Mouse (Mus musculus) kidney, postnatal 0 days (tissue): ENCODE results near the gene Fbxl18. TPM values are rescaled to one million over a fixed set of nuclear protein-coding genes. Genes with fewer than 3 reads are reported as not detected.

Experiments
- ATAC-seq: fragments of 200-750 bp; cut with Nextera tagmentation; replicated peaks from 2 replicates; pipeline ENCODE4 v1.8.0; 2017; ENCODE audit warnings: low read depth, moderate number of reproducible peaks, moderate TSS enrichment, moderate library complexity; ENCODE audit not compliant: low FRiP score
- DNase-seq: peaks from one replicate; pipeline ENCODE4 v3.0.0-alpha.2; 2016; ENCODE audit warnings: low spot score
- H3K27ac ChIP-seq: fragments of 300-500 bp; sonication (generic); 2 replicates; pipeline ENCODE4 v1.5.1; 2014; ENCODE audit warnings: mild to moderate bottlenecking
- H3K27me3 ChIP-seq: fragments of 300-500 bp; sonication (generic); 2 replicates; pipeline ENCODE4 v1.6.1; 2014; ENCODE audit warnings: low read length, mixed read lengths; ENCODE audit not compliant: insufficient read depth
- H3K36me3 ChIP-seq: fragments of 300-500 bp; sonication (generic); 2 replicates; pipeline ENCODE4 v1.6.1; 2014; ENCODE audit warnings: low read length, mixed read lengths; ENCODE audit not compliant: insufficient read depth
- H3K4me1 ChIP-seq: fragments of 300-500 bp; sonication (generic); replicated peaks from 2 replicates; pipeline ENCODE4 v1.6.1; 2014; ENCODE audit warnings: antibody characterized with exemption, low read length, mixed read lengths; ENCODE audit not compliant: insufficient read depth
- H3K4me2 ChIP-seq: fragments of 300-500 bp; sonication (generic); 2 replicates; pipeline ENCODE4 v1.6.1; 2014; ENCODE audit warnings: mild to moderate bottlenecking, low read length, moderate library complexity, mixed read lengths
- H3K4me3 ChIP-seq: fragments of 300-500 bp; sonication (generic); replicated peaks from 2 replicates; pipeline ENCODE4 v1.5.1; 2014; ENCODE audit warnings: low read depth, low read length
- H3K9ac ChIP-seq: fragments of 300-500 bp; sonication (generic); 2 replicates; pipeline ENCODE4 v1.6.1; 2014; ENCODE audit warnings: low read depth, low read length
- H3K9me3 ChIP-seq: fragments of 300-500 bp; sonication (generic); replicated peaks from 2 replicates; pipeline ENCODE4 v1.6.1; 2016; ENCODE audit warnings: low read length, inconsistent platforms, mixed read lengths
- CTCF ChIP-seq: IDR thresholded peaks from 2 replicates; pipeline ENCODE4 v1.5.1; 2016; ENCODE audit warnings: antibody characterized with exemption, low read depth, mild to moderate bottlenecking, moderate library complexity
- WGBS: fragments of 180-500 bp; shearing (Covaris S2); extraction: QIAGEN DNeasy Blood & Tissue Kit; methylation state at CpG from one replicate; pipeline ENCODE4 v1.1.7; 2014; 5-methylcytosine and 5-hydroxymethylcytosine counted together
- polyA plus RNA-seq: library from polyadenylated mRNA; unstranded; fragments of >200 nt; fragmentation: Nextera tagmentation; extraction: Ambion mirVana; gene quantifications from 2 replicates; pipeline ENCODE4 v1.2.1, GENCODE M21; 2015

The Fbxl18 gene
- polyA plus RNA-seq, 1 experiment from 2014 or later, result 9.6 TPM

GRCm38 (mm10) chr5:142877337-142878280, 17.6 kb downstream of the Fbxl18 start:
- Histone ChIP-seq H3K27me3 (no peaks in the 10 kb centered on the region), H3K4me1 (peaks cover 10% of the 10 kb centered on the region; the same call in 1 of the 2 replicates), H3K9me3 (no peaks in the 10 kb centered on the region), H3K9ac (no peak overlapping the region), H3K4me2 (no peak overlapping the region), H3K4me3 (no peak overlapping the region), H3K27ac (no peak overlapping the region), H3K36me3 (peaks cover 16% of the 10 kb centered on the region; the same call in 1 of the 2 replicates)
- TF ChIP-seq CTCF, result peak; percentile 98
- ATAC-seq (peak; percentile 60), DNase-seq (peak; percentile 88)
- WGBS, result 27% methylated on average over 11 of the region's 11 CpGs

GRCm38 (mm10) chr5:142876896-142877295, 18.3 kb downstream of the Fbxl18 start:
- no peak for DNase-seq
- TF ChIP-seq CTCF, result no peak
- Histone ChIP-seq H3K27ac (no peak overlapping the region), H3K4me1 (peaks cover 10% of the 10 kb centered on the region; the same call in 1 of the 2 replicates), H3K27me3 (no peaks in the 10 kb centered on the region), H3K9me3 (no peaks in the 10 kb centered on the region), H3K4me3 (no peak overlapping the region), H3K36me3 (peaks cover 16% of the 10 kb centered on the region; the same call in 1 of the 2 replicates), H3K4me2 (no peak overlapping the region), H3K9ac (no peak overlapping the region)
- 88% methylated on average over 5 of the region's 5 CpGs for WGBS
- ATAC-seq, result no peak

GRCm38 (mm10) chr5:142875513-142875905, 19.7 kb downstream of the Fbxl18 start:
- no peak for ATAC-seq
- no peaks in the 10 kb centered on the region for H3K27me3 ChIP-seq
- no peaks in the 10 kb centered on the region for H3K9me3 ChIP-seq
- H3K27ac ChIP-seq, result no peak overlapping the region
- TF ChIP-seq CTCF, result no peak
- no peak overlapping the region for H3K4me2 ChIP-seq
- WGBS, result 89% methylated on average over 10 of the region's 10 CpGs
- H3K9ac ChIP-seq, result no peak overlapping the region
- H3K4me3 ChIP-seq, result no peak overlapping the region
- H3K4me1 ChIP-seq, result peaks cover 4% of the 10 kb centered on the region; the same call in 1 of the 2 replicates
- H3K36me3 ChIP-seq, result peaks cover 20% of the 10 kb centered on the region; the same call in 1 of the 2 replicates
- no peak for DNase-seq

GRCm38 (mm10) chr5:142874791-142875512, 20.3 kb downstream of the Fbxl18 start:
- Histone ChIP-seq H3K4me2 (no peak overlapping the region), H3K36me3 (peaks cover 20% of the 10 kb centered on the region; the same call in 1 of the 2 replicates), H3K9ac (no peak overlapping the region), H3K4me3 (no peak overlapping the region), H3K4me1 (no peaks in the 10 kb centered on the region), H3K9me3 (no peaks in the 10 kb centered on the region), H3K27ac (no peak overlapping the region), H3K27me3 (no peaks in the 10 kb centered on the region)
- WGBS, result 89% methylated on average over 13 of the region's 13 CpGs
- TF ChIP-seq CTCF, result peak; percentile 32
- DNase-seq (no peak), ATAC-seq (no peak)

GRCm38 (mm10) chr5:142873718-142874117, 21.5 kb downstream of the Fbxl18 start:
- 0 out of 2 replicates have a peak, but pooled peaks have one; percentile 5 for TF ChIP-seq CTCF
- no peak overlapping the region for H3K4me3 ChIP-seq
- no peaks in the 10 kb centered on the region for H3K9me3 ChIP-seq
- H3K4me2 ChIP-seq, result no peak overlapping the region
- DNase-seq, result no peak
- no peak overlapping the region for H3K27ac ChIP-seq
- no peak for ATAC-seq
- no peaks in the 10 kb centered on the region for H3K27me3 ChIP-seq
- H3K9ac ChIP-seq, result no peak overlapping the region
- no peaks in the 10 kb centered on the region for H3K4me1 ChIP-seq
- H3K36me3 ChIP-seq, result peaks cover 20% of the 10 kb centered on the region; the same call in 1 of the 2 replicates
- WGBS, result 92% methylated on average over 7 of the region's 7 CpGs

- Histone ChIP-seq H3K4me2 (no peak overlapping the region), H3K27me3 (no peaks in the 10 kb centered on the region), H3K4me3 (no peak overlapping the region), H3K9ac (no peak overlapping the region), H3K4me1 (no peaks in the 10 kb centered on the region), H3K9me3 (no peaks in the 10 kb centered on the region), H3K27ac (no peak overlapping the region), H3K36me3 (peaks cover 15% of the 10 kb centered on the region; the same call in 1 of the 2 replicates)
- no peak for TF ChIP-seq CTCF
- ATAC-seq (no peak), DNase-seq (no peak)
- WGBS, result 67% methylated on average over 12 of the region's 12 CpGs
Observed at GRCm38 (mm10) chr5:142871765-142872164, 23.5 kb downstream of the Fbxl18 start.
